Mouse (Mus musculus) gastrocnemius, postnatal 25 days (tissue): Measurements from ENCODE around the gene Gm13696. TPM values are rescaled to one million over a fixed set of nuclear protein-coding genes. Genes with fewer than 3 reads are reported as not detected.

Experiments used
- total RNA-seq, 2 experiments: library from RNA; stranded (reverse); gene quantifications; 1 replicate in 1 of 2; 2 replicates in 1 of 2; pipeline ENCODE4 v1.2.3; 2021

Gm13696 gene
- total RNA-seq, 2 experiments from 2014 or later = 0.64 to 0.70 TPM

Other genes with a start within 250 kb of the Gm13696 start
- gene Itgav, start 248.7 kb upstream of the Gm13696 start, total RNA-seq = 10 to 100 TPM; 44.2 to 45.6 TPM
- gene Fam171b, start 160.5 kb upstream of the Gm13696 start, total RNA-seq = 1 to 10 TPM; 1.2 to 3.1 TPM
- gene Zswim2, start 31.9 kb upstream of the Gm13696 start, total RNA-seq = not detected
- gene Gm13698, start 17.4 kb upstream of the Gm13696 start, total RNA-seq = under 1 TPM; 0.64 to 0.70 TPM
- under 1 TPM; 0.64 to 0.70 TPM for gene Gm13693, start 11.6 kb upstream of the Gm13696 start, total RNA-seq
- under 1 TPM in 1 of 2 experiments, not detected in 1; 0.70 TPM for gene Gm13695, start 5.8 kb upstream of the Gm13696 start, total RNA-seq
- under 1 TPM; 0.64 to 0.70 TPM for gene Gm13694, start 5.8 kb downstream of the Gm13696 start, total RNA-seq
- gene Gm13697, start 11.6 kb downstream of the Gm13696 start, total RNA-seq = under 1 TPM; 0.64 to 0.70 TPM
- under 1 TPM; 0.64 to 0.70 TPM for gene Gm13691, start 17.4 kb downstream of the Gm13696 start, total RNA-seq